Mouse (Mus musculus) lung, postnatal 0 days (tissue): ENCODE measurements around the gene Tfe3.

ENCODE experiments used
- CTCF ChIP-seq: IDR thresholded peaks from 2 replicates; pipeline ENCODE4 v1.5.1; 2016; ENCODE audit warnings: antibody characterized with exemption, mild to moderate bottlenecking
- EP300 ChIP-seq: IDR thresholded peaks from 2 replicates; pipeline ENCODE4 v1.6.1; 2016; ENCODE audit warnings: antibody characterized with exemption, mild to moderate bottlenecking, control low read depth

DNA sequence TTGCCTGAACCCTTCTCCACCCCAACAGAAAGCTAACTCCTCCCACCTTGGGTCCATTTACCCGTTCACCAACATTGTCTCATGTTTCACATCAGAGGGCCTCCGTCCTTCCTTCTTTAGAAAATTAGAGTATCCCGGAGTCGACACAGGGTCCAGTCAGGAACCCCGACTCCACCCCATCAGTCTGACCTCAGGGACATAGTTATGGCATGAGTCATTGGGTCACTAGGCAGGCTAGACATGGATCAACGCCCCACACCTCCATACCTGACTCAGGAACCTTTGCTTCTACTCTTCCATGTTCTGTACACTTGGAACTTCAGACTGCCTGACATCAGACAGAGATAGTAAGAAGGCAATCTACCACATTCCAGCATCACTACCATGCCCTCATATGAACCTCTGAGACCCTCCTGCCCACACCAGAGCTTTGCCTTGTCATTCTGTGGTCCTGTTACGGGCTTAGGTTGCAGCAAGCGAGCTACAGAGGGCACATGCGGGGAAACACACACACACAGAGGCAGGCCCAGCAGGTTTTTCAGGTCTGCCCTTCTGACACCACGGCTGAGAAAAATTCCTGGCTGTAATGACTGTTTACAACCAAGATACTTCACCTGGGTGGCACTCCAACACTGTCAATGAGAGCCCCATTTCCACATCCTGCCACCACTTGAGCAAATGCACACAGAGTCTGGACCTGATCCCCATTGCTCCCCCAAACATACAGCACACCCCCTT is 22.1 kb upstream of the Tfe3 start:
- TF ChIP-seq CTCF (no peak), EP300 (peak; percentile 16; the same call in 1 of the 2 replicates)
